Mouse (Mus musculus) midbrain, embryonic 11.5 days (tissue): Measurements from ENCODE around the gene Uchl3. TPM values are rescaled to one million over a fixed set of nuclear protein-coding genes. Genes with fewer than 3 reads are reported as not detected.

Source experiments
- ATAC-seq: fragments of 200-750 bp; cut with Nextera tagmentation; 2 replicates; pipeline ENCODE4 v1.8.0; 2017; ENCODE audit warnings: moderate TSS enrichment, moderate library complexity; ENCODE audit not compliant: low FRiP score
- DNase-seq: peaks from one replicate; pipeline ENCODE4 v3.0.0; 2015; ENCODE audit warnings: low spot score; ENCODE audit errors: missing footprints
- H3K27ac ChIP-seq: fragments of 300-500 bp; sonication (generic); 2 replicates; pipeline ENCODE4 v1.5.1; 2014; ENCODE audit warnings: low read depth, low read length
- H3K27me3 ChIP-seq: fragments of 300-500 bp; sonication (generic); 2 replicates; pipeline ENCODE4 v1.6.1; 2014; ENCODE audit warnings: mild to moderate bottlenecking, low read length, moderate library complexity, mixed read lengths; ENCODE audit not compliant: control insufficient read depth, insufficient read depth
- H3K36me3 ChIP-seq: fragments of 300-500 bp; sonication (generic); 2 replicates; pipeline ENCODE4 v1.6.1; 2014; ENCODE audit warnings: mild to moderate bottlenecking, low read length, moderate library complexity, mixed read lengths; ENCODE audit not compliant: control insufficient read depth, insufficient read depth
- H3K4me1 ChIP-seq: fragments of 300-500 bp; sonication (generic); 2 replicates; pipeline ENCODE4 v1.6.1; 2014; ENCODE audit warnings: low read length; ENCODE audit not compliant: control insufficient read depth, insufficient read depth
- H3K4me2 ChIP-seq: fragments of 300-500 bp; sonication (generic); 2 replicates; pipeline ENCODE4 v1.6.1; 2014; ENCODE audit warnings: mild to moderate bottlenecking, moderate library complexity
- H3K4me3 ChIP-seq: fragments of 300-500 bp; sonication (generic); 2 replicates; pipeline ENCODE4 v1.5.1; 2014; ENCODE audit warnings: low read depth, low read length
- H3K9ac ChIP-seq: fragments of 300-500 bp; sonication (generic); 2 replicates; pipeline ENCODE4 v1.6.1; 2014; ENCODE audit warnings: low read length
- H3K9me3 ChIP-seq: fragments of 300-500 bp; sonication (generic); 2 replicates; pipeline ENCODE4 v1.6.1; 2016; ENCODE audit warnings: low read length; ENCODE audit not compliant: control insufficient read depth
- WGBS: fragments of 180-500 bp; shearing (Covaris S2); extraction: QIAGEN DNeasy Blood & Tissue Kit; methylation state at CpG from one replicate; pipeline ENCODE4 v1.1.7; 2014; 5-methylcytosine and 5-hydroxymethylcytosine counted together
- polyA plus RNA-seq: library from polyadenylated mRNA; unstranded; fragments of >200 nt; fragmentation: Nextera tagmentation; extraction: Ambion mirVana; gene quantifications from 2 replicates; pipeline ENCODE4 v1.2.1, GENCODE M21; 2014

Gene Uchl3
- polyA plus RNA-seq, 1 experiment from 2014 or later, result 164 TPM

DNA sequence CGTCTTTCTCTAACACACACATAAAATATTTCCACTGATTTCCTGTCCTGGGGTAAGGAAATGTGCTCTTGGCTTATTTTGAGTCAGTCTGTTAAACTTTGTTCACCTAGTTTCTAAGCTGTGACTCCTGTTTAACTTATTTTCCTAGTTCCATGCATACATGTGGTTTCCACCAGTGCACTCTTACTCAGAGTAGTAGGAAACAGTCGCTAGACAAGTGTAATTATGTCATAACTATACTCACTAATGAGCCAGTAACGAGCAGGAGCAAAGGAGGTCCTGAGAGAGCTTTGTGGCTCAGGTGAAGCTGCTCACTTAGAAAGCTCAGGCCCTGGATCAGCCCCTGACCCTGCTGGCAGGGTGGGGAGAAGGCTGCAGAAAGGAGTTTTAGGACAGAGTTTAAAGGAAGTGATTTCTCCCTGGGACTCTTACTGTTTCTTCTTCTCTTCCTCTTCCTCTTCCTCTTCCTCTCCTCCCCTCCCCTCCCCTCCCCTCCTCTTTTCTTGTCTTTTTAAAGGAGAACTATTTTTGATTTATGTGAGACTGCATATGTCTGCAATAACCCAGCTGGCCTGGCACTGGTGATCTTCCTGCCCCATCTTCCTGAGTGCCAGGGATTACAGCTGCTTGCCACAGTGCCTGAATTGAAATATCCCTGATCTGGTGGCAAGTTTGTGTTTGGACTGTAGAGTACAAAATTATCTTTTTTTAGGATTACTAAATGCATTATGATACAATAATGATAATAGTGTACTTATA, 8.1 kb downstream of the Uchl3 start:
- H3K4me1 ChIP-seq, result no peaks in the 10 kb centered on the region
- H3K4me2 ChIP-seq, result no peak overlapping the region
- ATAC-seq (no peak), DNase-seq (no peak)
- no peaks in the 10 kb centered on the region for H3K27me3 ChIP-seq
- no peak overlapping the region for H3K27ac ChIP-seq
- no peak overlapping the region for H3K9ac ChIP-seq
- no peaks in the 10 kb centered on the region for H3K36me3 ChIP-seq
- H3K9me3 ChIP-seq, result no peaks in the 10 kb centered on the region
- H3K4me3 ChIP-seq, result no peak overlapping the region
- WGBS, result 83% methylated on average over 3 of the region's 3 CpGs

DNA sequence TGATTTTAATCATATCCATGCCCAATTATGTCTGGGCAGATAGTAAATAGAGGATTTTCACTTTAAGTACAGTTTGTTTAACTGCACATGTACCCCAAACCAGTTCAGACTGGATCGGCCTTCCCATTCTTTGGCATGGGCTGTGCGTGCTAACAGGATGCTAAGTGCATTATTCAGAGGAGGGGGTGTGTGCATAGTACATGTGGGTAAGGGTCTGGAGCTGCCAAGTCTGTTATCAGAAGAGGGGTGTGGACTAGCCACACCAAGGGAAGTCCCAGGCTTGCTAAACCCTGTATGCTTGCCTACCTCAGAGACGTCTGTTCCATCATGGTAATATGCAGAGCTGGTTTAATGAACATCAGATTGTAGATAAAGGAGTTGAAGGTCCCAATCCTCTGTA, 10.5 kb downstream of the Uchl3 start:
- Histone ChIP-seq H3K4me2 (no peak overlapping the region), H3K9ac (no peak overlapping the region), H3K4me3 (no peak overlapping the region), H3K27ac (no peak overlapping the region), H3K9me3 (no peaks in the 10 kb centered on the region), H3K36me3 (no peaks in the 10 kb centered on the region), H3K4me1 (no peaks in the 10 kb centered on the region), H3K27me3 (no peaks in the 10 kb centered on the region)
- ATAC-seq (no peak), DNase-seq (no peak)
- WGBS, result 89% methylated on average over 3 of the region's 3 CpGs

DNA sequence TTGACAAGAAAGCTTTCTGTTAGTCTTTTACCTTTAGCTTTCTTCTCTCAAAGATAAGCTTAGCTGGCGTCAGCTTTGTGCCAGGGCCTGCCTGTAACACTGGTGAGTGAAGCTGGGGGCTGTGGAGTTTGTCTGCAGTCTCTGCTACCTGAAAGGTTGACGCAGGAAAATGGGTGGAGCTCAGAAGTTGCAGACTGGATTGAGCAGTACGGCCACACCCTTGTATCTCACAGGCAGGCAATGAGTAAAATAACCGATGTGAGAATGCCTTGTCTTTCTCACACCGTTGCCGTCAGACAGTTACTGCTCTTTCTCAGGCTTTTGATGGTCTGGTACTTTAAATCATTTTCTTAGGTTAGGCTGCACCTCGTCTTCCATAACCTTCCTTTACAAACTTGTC, 12.3 kb downstream of the Uchl3 start:
- ATAC-seq (no peak), DNase-seq (no peak)
- no peak overlapping the region for H3K9ac ChIP-seq
- no peak overlapping the region for H3K4me3 ChIP-seq
- H3K27ac ChIP-seq, result no peak overlapping the region
- no peaks in the 10 kb centered on the region for H3K4me1 ChIP-seq
- H3K27me3 ChIP-seq, result no peaks in the 10 kb centered on the region
- H3K36me3 ChIP-seq, result no peaks in the 10 kb centered on the region
- no peaks in the 10 kb centered on the region for H3K9me3 ChIP-seq
- H3K4me2 ChIP-seq, result no peak overlapping the region
- 93% methylated on average over 7 of the region's 7 CpGs for WGBS

DNA sequence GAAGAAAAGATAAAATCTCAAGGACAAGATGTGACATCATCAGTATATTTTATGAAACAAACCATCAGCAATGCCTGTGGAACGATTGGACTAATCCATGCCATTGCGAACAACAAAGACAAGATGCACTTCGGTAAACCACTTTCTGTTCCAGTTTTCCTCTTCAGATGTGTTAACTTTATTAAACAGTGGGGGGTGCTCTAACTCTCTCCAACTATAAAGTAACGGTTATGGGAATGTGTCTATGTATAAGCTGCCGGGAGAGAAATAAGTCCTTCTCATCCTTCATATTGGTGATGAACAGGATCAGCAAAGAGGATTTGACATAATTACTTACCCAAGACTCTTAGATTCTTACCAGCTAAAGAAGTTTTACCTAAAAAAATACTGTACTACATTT, 12.8 kb downstream of the Uchl3 start:
- no peak for ATAC-seq
- Histone ChIP-seq H3K27me3 (no peaks in the 10 kb centered on the region), H3K9ac (no peak overlapping the region), H3K4me1 (no peaks in the 10 kb centered on the region), H3K4me2 (no peak overlapping the region), H3K4me3 (no peak overlapping the region), H3K27ac (no peak overlapping the region), H3K9me3 (no peaks in the 10 kb centered on the region), H3K36me3 (no peaks in the 10 kb centered on the region)
- no peak for DNase-seq
- 90% methylated on average over 5 of the region's 5 CpGs for WGBS

DNA sequence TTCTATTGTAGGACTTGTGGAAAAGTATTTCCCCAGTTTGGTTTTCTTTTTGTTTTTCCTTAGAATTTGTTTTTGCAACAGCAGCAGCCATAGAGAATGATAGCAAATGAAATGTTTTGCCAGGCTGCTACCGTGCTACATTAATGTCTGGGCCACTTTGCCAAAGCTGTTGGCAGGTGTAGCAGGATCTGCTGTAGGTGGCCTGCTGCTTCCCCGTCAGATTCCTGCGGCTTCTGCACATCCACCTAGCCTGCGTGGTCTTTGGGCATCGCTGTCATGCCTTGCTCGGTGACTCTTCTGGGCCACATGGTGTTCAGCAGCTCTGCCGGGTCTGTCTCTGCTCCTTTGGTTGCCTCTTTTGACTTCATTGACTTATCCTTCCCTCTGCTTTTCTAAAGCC, 14.9 kb downstream of the Uchl3 start:
- no peak overlapping the region for H3K4me3 ChIP-seq
- no peak overlapping the region for H3K9ac ChIP-seq
- H3K27ac ChIP-seq, result no peak overlapping the region
- no peaks in the 10 kb centered on the region for H3K4me1 ChIP-seq
- no peak overlapping the region for H3K4me2 ChIP-seq
- ATAC-seq, result no peak
- H3K27me3 ChIP-seq, result no peaks in the 10 kb centered on the region
- no peaks in the 10 kb centered on the region for H3K36me3 ChIP-seq
- no peaks in the 10 kb centered on the region for H3K9me3 ChIP-seq
- no peak for DNase-seq
- 95% methylated on average over 7 of the region's 7 CpGs for WGBS

DNA sequence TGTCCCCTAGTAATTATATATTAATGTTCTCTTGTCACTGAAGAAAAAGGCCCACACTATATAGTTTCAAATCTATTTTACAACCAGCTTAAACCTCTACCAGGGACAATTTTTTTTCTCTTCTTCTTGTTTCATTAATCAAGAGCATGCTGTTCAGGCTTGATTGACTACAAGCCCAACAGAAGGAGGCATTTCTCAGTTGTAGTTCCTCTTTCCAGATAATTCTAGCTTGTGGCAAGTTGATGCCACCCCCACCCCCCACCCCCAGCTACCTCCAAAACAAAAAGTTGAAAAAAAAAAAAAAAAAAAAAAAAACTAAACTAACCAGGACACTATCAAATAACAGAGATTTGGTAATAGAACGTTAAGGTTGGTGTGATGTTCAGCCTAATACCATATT, 18.5 kb downstream of the Uchl3 start:
- H3K9ac ChIP-seq, result no peak overlapping the region
- no peak for ATAC-seq
- H3K4me2 ChIP-seq, result no peak overlapping the region
- H3K36me3 ChIP-seq, result peaks cover 2% of the 10 kb centered on the region; the same call in 1 of the 2 replicates
- 92% methylated on average over 1 of the region's 1 CpGs for WGBS
- H3K4me1 ChIP-seq, result no peaks in the 10 kb centered on the region
- no peak for DNase-seq
- no peaks in the 10 kb centered on the region for H3K9me3 ChIP-seq
- H3K27me3 ChIP-seq, result no peaks in the 10 kb centered on the region
- H3K4me3 ChIP-seq, result no peak overlapping the region
- H3K27ac ChIP-seq, result no peak overlapping the region

DNA sequence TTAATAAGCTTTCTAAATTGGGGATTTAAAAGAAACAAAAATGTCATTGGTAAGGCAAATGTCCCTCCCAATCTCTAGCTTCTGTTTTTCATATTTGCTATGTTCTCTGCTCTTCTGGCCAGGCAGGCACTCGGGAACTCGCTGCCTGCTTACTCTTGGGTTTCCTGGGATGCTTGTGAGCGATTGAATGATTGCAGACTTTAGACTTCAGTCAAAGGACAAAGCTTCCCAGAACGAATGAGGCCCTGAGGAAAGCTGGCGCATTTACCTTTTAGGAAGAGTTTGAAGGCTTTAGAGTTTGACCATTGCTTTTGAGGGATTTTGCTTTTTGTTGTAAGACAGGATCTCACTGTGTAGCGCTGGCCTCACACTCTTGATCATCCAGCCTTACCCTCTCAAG, 33.9 kb downstream of the Uchl3 start:
- H3K9me3 ChIP-seq, result no peaks in the 10 kb centered on the region
- DNase-seq (no peak), ATAC-seq (no peak)
- H3K27me3 ChIP-seq, result no peaks in the 10 kb centered on the region
- no peak overlapping the region for H3K9ac ChIP-seq
- 90% methylated on average over 6 of the region's 6 CpGs for WGBS
- no peak overlapping the region for H3K27ac ChIP-seq
- H3K4me2 ChIP-seq, result no peak overlapping the region
- H3K4me1 ChIP-seq, result no peaks in the 10 kb centered on the region
- no peak overlapping the region for H3K4me3 ChIP-seq
- no peaks in the 10 kb centered on the region for H3K36me3 ChIP-seq

DNA sequence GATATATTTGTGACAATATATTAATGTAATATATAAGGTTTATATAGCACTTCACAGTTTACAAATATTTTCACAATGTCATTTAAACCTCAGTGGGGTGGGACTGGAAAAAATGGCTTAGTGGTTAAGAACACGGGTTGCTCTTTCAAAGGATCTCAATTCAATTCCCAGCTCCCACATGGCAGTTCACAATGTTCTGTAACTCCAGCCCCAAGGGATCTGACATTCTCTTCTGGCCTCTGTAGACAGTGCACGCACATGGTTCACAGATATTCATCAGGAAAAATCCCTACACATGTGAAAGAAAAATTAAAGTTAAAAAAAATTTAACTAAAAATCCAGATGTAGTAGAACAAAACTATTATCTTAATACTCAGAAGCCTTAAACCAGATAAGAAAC, 34.6 kb downstream of the Uchl3 start:
- Histone ChIP-seq H3K4me1 (no peaks in the 10 kb centered on the region), H3K9me3 (no peaks in the 10 kb centered on the region), H3K9ac (no peak overlapping the region), H3K4me3 (no peak overlapping the region), H3K4me2 (no peak overlapping the region), H3K36me3 (no peaks in the 10 kb centered on the region), H3K27ac (no peak overlapping the region), H3K27me3 (no peaks in the 10 kb centered on the region)
- DNase-seq, result no peak
- WGBS, result 97% methylated on average over 2 of the region's 2 CpGs
- no peak for ATAC-seq

DNA sequence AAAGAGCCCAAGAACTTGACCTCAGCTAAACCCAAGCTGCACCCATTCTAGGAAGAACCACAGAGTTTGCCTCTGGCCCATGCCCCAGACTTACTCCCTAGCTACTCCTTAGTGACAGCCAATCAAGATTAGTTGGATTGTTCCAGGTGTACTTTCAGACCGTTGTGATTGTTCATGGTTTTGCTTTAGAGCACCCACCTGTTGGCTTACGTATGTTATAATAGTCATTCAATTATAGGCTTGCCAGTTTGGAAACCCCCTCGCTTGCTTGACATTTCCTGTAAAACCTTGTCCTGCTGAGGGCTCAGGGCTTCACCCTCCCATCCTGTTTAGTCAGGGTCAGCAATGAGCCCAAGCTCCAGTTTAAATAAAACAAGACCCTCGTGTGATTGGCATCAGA, 50.7 kb downstream of the Uchl3 start:
- ATAC-seq (no peak), DNase-seq (no peak)
- H3K4me3 ChIP-seq, result no peak overlapping the region
- no peak overlapping the region for H3K27ac ChIP-seq
- H3K36me3 ChIP-seq, result no peaks in the 10 kb centered on the region
- 87% methylated on average over 4 of the region's 4 CpGs for WGBS
- no peak overlapping the region for H3K9ac ChIP-seq
- H3K4me1 ChIP-seq, result no peaks in the 10 kb centered on the region
- H3K9me3 ChIP-seq, result no peaks in the 10 kb centered on the region
- no peaks in the 10 kb centered on the region for H3K27me3 ChIP-seq
- H3K4me2 ChIP-seq, result no peak overlapping the region
